Mouse (Mus musculus) heart, postnatal 25 days (tissue): ENCODE results near the gene Galnt2. TPM values are rescaled to one million over a fixed set of nuclear protein-coding genes. Genes with fewer than 3 reads are reported as not detected.

Source experiments
- DNase-seq: peaks from one replicate; pipeline ENCODE4 v3.0.0; 2022; ENCODE audit warnings: low spot score
- intact Hi-C: fragments of 180-260 bp; cut with DNase I; formaldehyde crosslinking; loops from one replicate; pipeline ENCODE4 v1.15.1; 2025
- total RNA-seq, 2 experiments: library from RNA; stranded (reverse); gene quantifications; 2 replicates each; pipeline ENCODE4 v1.2.3; 2021

The Galnt2 gene
- total RNA-seq, 2 experiments from 2014 or later = 37.7 to 41.6 TPM

- intact Hi-C loops = no loop called here
- DNase-seq = no peak
Observed at GRCm38 (mm10) chr8:124389495-124389894, 158.3 kb downstream of the Galnt2 start.

DNA sequence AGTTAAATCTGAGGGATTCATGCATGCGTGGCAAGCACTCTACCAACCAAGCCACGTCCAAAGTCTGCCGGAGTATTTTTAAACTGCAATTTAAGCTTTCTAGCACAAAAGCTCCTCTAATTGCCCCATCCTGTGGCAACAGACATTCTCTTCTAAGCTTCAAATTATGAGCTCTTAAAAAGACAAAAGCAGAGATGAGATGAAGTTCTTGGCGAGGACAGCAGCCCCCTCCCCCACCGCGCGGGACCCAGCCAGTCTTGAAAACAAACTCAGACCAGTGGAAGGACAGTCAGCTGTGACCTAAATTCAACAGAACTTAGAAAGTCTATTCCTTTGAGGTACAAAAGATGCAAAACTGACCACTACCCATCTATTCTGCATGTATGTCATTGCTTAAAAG, 160.0 kb downstream of the Galnt2 start:
- intact Hi-C loops = loop anchor here (10.0 kb wide), 1 partner anchor 284 kb away; no protein-coding TSS in a partner anchor
- no peak for DNase-seq

DNA sequence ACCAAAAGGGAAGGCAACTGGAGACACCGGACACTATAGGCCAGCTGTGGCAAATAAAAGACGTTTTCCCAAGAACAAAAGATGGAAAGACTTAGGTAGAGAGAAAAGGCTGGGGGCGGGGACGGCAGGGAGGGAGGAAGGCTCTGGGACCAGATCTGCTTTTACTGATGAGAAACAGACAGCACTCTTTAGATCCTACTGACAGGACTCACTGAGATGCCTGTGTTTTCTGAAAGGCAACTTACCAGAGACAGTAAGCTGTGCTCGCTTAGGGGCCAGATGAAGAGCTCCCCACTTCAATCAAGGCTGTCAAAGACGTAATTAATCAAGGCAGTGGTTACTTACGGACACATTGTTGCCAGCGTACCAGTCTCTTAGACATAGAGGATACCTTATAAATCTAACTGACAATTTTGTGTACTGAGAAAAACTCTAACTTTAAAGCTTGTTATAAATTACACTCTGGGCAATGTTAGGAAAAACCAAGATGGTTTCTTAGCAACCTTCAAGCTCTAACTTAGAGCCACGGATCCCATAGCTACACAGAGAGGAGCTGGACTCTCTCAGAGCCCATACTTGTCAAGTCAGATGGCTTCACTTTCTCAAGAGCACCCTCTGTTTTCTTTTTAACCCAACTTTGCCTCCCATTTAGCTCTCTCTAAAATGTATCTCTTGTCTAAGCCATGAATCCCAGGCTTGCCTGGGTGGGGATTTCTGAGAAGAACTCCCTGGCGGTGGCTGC, 161.3 kb downstream of the Galnt2 start:
- no peak for DNase-seq
- intact Hi-C loops = loop anchor here (10.0 kb wide), 1 partner anchor 282 kb away; no protein-coding TSS in a partner anchor

DNA sequence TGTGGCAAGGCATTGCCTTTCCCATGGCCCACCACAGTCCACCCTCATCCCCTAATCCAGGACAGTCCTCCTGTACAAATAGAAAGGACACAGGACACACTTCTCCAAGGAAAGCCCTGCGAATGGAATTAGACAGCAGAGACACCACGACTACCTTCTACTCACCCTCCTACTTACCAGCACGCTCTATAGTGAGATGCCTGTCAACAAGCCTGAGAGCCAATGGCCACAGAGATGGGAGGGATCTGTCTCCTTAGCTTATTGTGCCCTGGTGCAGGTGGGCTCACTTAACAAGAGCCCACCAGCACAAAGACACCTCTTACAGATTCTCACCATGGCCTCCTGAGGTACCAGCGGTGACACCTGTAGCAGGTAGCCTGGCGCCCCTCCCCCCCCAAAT, 161.8 kb downstream of the Galnt2 start:
- intact Hi-C loops = loop anchor here (10.0 kb wide), 1 partner anchor 282 kb away; no protein-coding TSS in a partner anchor
- no peak for DNase-seq

GRCm38 (mm10) chr8:124393927-124394326, 162.7 kb downstream of the Galnt2 start:
- intact Hi-C loops = loop anchor here (10.0 kb wide), 1 partner anchor 281 kb away; no protein-coding TSS in a partner anchor
- no peak for DNase-seq

DNA sequence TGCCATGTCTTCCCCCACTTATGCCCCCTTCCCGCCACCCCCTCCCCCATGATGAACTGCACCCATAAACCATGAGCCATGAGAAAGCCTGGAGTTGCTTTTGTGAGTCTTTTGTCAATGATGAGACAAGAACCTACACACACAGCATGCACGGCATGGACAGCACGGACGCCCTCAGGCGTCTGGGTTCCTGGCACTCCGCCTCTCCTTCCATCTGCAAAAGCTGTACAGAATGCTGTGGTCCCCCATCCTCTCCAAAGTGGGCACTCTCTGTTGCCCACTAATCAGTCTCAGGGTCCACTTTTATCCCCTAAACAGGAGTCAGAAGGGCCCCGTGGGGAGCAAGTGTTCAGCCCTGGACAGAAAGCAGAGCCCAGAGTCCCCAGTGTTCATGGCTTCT, 163.8 kb downstream of the Galnt2 start:
- DNase-seq = no peak
- intact Hi-C loops = loop anchor here (10.0 kb wide), 1 partner anchor 280 kb away; no protein-coding TSS in a partner anchor

Other genes with a start within 250 kb of the Galnt2 start
- gene Abcb10, start 248.3 kb upstream of the Galnt2 start, total RNA-seq = 10 to 100 TPM; 43.9 to 48.0 TPM
- gene Taf5l, start 210.0 kb upstream of the Galnt2 start, total RNA-seq = 10 to 100 TPM; 15.0 TPM
- gene Urb2, start 209.9 kb upstream of the Galnt2 start, total RNA-seq = 1 to 10 TPM; 5.4 to 6.1 TPM
- 1 to 10 TPM; 1.1 to 1.3 TPM for gene Pgbd5, start 208.3 kb downstream of the Galnt2 start, total RNA-seq